Mouse (Mus musculus) megakaryocyte, embryonic 14.5 days (primary cell): ENCODE data around the gene Snx32.

Source experiments
- FLI1 ChIP-seq: IDR thresholded peaks from 2 replicates; pipeline ENCODE4 v1.6.1; 2012; ENCODE audit warnings: low read length, inconsistent platforms, mixed read lengths
- GATA1 ChIP-seq: IDR thresholded peaks from 3 replicates; pipeline ENCODE4 v1.6.1; 2012; ENCODE audit warnings: mixed read lengths, low read length, inconsistent platforms, borderline replicate concordance

- no peak for TF ChIP-seq GATA1
- no peak for TF ChIP-seq FLI1
These were observed 37.5 kb downstream of the Snx32 start for GRCm38 (mm10) chr19:5472857-5473256.
